Mouse (Mus musculus): ENCODE measurements around the gene Tmed10. TPM values are rescaled to one million over a fixed set of nuclear protein-coding genes. Genes with fewer than 3 reads are reported as not detected.
A peak's percentile ranks its signal among the peaks of the same experiment; 100 is the strongest.

Gene Tmed10
- polyA plus RNA-seq, 1 experiment from 2014 or later: 247 TPM

DNA sequence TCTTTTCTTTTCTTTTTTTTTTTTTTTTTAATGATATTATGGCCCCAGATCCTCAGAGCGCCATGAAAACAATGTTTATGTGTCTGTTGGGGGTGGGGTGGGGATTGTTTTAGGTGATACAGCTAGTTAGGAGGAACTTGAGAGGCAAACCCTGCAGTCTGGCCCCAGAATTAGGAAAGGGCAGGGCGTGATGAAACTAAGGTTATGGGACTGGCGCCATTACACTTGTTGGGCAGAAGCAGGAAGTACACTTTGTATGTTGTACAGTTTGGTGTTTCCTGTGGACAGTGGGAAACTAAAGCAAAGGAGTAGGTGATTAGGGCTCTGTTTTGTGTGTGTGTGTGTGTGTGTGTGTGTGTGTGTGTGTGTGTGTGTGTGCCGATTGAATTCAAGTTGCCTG lies 34.7 kb downstream of the Tmed10 start:
- peak overlapping the region; percentile 82 for H3K4me3 ChIP-seq
- no peaks in the 10 kb centered on the region for H3K27me3 ChIP-seq (ENCODE audit: poor library complexity, severe bottlenecking)
- H3K4me1 ChIP-seq: peaks cover 18% of the 10 kb centered on the region
- no peak overlapping the region for H3K27ac ChIP-seq
- peak; percentile 16 for DNase-seq (ENCODE audit: extremely low spot score, low spot score)
- H3K36me3 ChIP-seq (replicated peaks): peaks cover 47% of the 10 kb centered on the region
- no peaks in the 10 kb centered on the region for H3K9me3 ChIP-seq
- 51% methylated on average over 4 of the region's 4 CpGs for WGBS

GRCm38 (mm10) chr12:85339243-85339729 lies 35.4 kb downstream of the Tmed10 start, which contains the start of gene Nek9:
TSS of gene Nek9 (minus strand) at chr12:85339362.
- Histone ChIP-seq H3K27me3 (ENCODE audit: poor library complexity, severe bottlenecking) (no peaks in the 10 kb centered on the region), H3K9me3 (no peaks in the 10 kb centered on the region), H3K4me3 (peak within 1 kb of the TSS; percentile 82), H3K27ac (peak within 1 kb of the TSS; percentile 96), H3K36me3 (replicated peaks) (peaks cover 47% of the 10 kb centered on the region), H3K4me1 (peaks cover 18% of the 10 kb centered on the region)
- under 1% methylated on average over 36 of the region's 36 CpGs for WGBS
- peak; percentile 94 for DNase-seq (ENCODE audit: extremely low spot score, low spot score)

DNA sequence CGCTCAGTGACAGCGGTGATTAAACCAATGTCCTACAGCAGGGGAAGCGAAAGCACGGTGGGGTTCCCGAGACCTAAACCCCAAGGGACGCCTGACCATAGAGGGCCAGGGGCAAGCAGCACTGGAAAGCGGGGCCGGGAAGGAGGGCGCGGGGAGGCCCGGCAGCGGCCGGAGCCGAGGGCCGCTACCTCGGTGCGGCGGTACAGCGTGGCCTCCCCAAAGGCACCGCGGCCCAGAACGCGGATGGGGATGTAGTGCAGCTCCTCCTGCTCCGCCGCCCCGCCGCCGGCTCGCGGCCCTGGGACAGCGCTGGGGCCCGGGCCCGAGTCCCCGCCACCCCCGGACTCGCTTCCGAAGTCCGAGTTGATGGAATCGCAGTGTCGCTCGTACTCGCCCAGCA lies 35.8 kb downstream of the Tmed10 start:
- no peaks in the 10 kb centered on the region for H3K27me3 ChIP-seq (ENCODE audit: poor library complexity, severe bottlenecking)
- peak overlapping the region; percentile 96 for H3K27ac ChIP-seq
- H3K4me1 ChIP-seq: peaks cover 18% of the 10 kb centered on the region
- under 1% methylated on average over 42 of the region's 42 CpGs for WGBS
- H3K4me3 ChIP-seq: peak overlapping the region; percentile 82
- H3K9me3 ChIP-seq: no peaks in the 10 kb centered on the region
- DNase-seq (ENCODE audit: extremely low spot score, low spot score): no peak
- H3K36me3 ChIP-seq (replicated peaks): peaks cover 47% of the 10 kb centered on the region

- 86% methylated on average over 6 of the region's 6 CpGs for WGBS
- H3K4me3 ChIP-seq: peak overlapping the region; percentile 82
Observed at GRCm38 (mm10) chr12:85337567-85338311, 36.9 kb downstream of the Tmed10 start.

GRCm38 (mm10) chr12:85330153-85330552 lies 44.5 kb downstream of the Tmed10 start:
- H3K36me3 ChIP-seq (replicated peaks): peaks cover 88% of the 10 kb centered on the region
- no peak overlapping the region for H3K4me3 ChIP-seq
- no peaks in the 10 kb centered on the region for H3K4me1 ChIP-seq
- no peak for DNase-seq (ENCODE audit: extremely low spot score, low spot score)
- H3K27ac ChIP-seq: no peak overlapping the region
- H3K27me3 ChIP-seq (ENCODE audit: poor library complexity, severe bottlenecking): no peaks in the 10 kb centered on the region
- no peaks in the 10 kb centered on the region for H3K9me3 ChIP-seq
- 94% methylated on average over 7 of the region's 7 CpGs for WGBS

More at GRCm38 (mm10) chr12:85337567-85338311, 36.9 kb downstream of the Tmed10 start:
- peaks cover 18% of the 10 kb centered on the region for H3K4me1 ChIP-seq
- H3K9me3 ChIP-seq: no peaks in the 10 kb centered on the region
- no peak overlapping the region for H3K27ac ChIP-seq
- peaks cover 49% of the 10 kb centered on the region for H3K36me3 ChIP-seq (replicated peaks)
- no peaks in the 10 kb centered on the region for H3K27me3 ChIP-seq (ENCODE audit: poor library complexity, severe bottlenecking)
- no peak for DNase-seq (ENCODE audit: extremely low spot score, low spot score)

DNA sequence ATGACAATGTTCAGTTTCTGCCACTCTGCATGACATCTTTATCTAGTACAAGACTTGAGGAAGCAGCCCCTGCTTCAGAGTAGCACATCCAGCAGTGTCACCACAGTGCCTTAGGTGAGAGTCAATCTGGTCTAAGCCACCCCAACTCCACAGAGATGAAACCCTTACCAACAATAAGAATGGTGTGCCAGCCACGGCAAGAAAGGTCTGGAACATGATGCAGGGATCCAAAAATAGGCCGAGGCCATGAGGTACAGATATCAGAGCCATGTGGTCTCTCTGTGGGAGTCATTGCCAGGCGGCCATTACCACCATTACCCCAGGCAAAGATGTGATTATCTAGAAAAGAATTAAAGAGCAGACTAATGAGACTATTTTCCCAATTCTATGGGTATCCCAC lies 66.0 kb downstream of the Tmed10 start:
- H3K27me3 ChIP-seq (ENCODE audit: poor library complexity, severe bottlenecking): no peaks in the 10 kb centered on the region
- WGBS: 80% methylated on average over 3 of the region's 3 CpGs
- peaks cover 3% of the 10 kb centered on the region; the same call in 1 of the 2 replicates for H3K4me1 ChIP-seq
- no peak for DNase-seq (ENCODE audit: extremely low spot score, low spot score)
- no peaks in the 10 kb centered on the region for H3K9me3 ChIP-seq
- no peak overlapping the region for H3K4me3 ChIP-seq
- no peak overlapping the region for H3K27ac ChIP-seq
- peaks cover 100% of the 10 kb centered on the region for H3K36me3 ChIP-seq (replicated peaks)

DNA sequence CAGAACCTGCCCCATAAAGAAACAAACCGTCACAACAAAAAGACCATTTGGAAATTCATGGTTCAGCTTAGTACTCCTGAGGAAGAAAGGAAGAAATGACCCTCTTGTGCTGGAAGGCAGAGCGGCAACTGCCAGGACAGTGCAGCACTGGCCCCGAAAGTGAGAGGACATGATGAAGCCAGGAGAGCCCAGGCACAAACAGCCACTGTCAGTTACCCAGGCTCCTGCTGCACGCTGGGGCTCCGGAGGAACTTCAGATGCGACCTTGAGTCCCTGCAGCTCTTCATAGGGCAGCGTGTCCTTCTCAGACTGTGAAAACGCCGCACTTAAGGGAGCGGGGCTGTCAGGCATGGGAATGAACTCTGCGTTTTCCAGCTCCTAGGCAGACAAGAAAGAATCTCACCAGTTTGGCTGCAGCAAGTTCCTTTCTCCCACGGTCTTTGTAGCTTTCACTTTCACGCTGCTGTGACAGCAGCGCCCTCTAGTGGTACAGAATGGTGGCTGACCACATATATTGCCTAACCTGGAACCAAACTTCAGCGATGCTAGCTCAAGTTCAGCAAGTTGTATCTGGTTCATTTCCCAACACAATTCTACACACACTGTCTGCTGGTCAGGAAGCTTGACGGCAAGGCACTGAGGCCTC lies 69.3 kb downstream of the Tmed10 start:
- Histone ChIP-seq H3K4me1 (peaks cover 3% of the 10 kb centered on the region; the same call in 1 of the 2 replicates), H3K4me3 (no peak overlapping the region), H3K9me3 (no peaks in the 10 kb centered on the region), H3K36me3 (replicated peaks) (peaks cover 100% of the 10 kb centered on the region), H3K27me3 (ENCODE audit: poor library complexity, severe bottlenecking) (no peaks in the 10 kb centered on the region), H3K27ac (peak overlapping the region; percentile 61; the same call in 1 of the 2 replicates)
- 57% methylated on average over 16 of the region's 16 CpGs for WGBS
- DNase-seq (ENCODE audit: extremely low spot score, low spot score): peak; percentile 81

DNA sequence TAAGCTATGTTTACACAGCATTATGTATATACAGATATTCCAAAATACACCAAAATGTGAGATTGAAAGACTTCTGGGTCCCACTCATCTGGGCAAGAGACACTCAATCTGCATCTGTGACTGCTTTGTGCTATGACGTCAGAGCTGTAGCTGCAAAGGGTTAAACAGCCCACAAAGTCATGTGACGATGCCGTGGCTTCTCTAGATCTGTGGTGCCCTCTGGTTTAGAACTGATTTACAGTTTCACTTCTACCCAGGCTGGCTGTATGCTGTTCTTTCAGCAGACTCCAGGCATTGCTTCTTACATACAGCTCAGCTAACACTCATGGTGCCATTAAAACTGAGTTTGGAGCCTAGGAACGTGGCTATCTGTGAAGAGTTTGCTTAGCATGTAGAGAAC lies 69.9 kb downstream of the Tmed10 start:
- Histone ChIP-seq H3K9me3 (no peaks in the 10 kb centered on the region), H3K4me3 (no peak overlapping the region), H3K36me3 (replicated peaks) (peaks cover 100% of the 10 kb centered on the region), H3K27me3 (ENCODE audit: poor library complexity, severe bottlenecking) (no peaks in the 10 kb centered on the region), H3K4me1 (peaks cover 3% of the 10 kb centered on the region; the same call in 1 of the 2 replicates), H3K27ac (no peak overlapping the region)
- 86% methylated on average over 4 of the region's 4 CpGs for WGBS
- DNase-seq (ENCODE audit: extremely low spot score, low spot score): no peak

DNA sequence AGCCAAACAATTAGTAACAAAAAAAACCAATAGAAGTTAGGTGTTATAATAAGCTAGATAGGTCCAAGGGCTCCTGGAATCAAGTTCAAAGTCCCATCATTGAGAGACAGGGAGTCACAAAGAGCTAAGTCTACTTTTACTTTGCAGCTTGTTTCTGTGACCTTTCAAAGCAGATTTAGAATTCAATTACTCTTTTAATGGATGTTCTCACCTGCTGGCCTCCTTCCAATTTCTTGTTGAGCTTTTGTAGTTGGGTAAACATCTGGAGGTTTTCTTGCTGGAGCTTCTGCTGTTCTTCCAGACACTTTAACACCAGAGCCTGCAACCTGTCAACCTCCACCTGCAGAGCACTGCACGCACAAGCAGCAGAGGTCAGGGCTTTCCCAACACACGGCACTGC lies 71.4 kb downstream of the Tmed10 start:
- WGBS: 90% methylated on average over 2 of the region's 2 CpGs
- no peak overlapping the region for H3K27ac ChIP-seq
- no peak for DNase-seq (ENCODE audit: extremely low spot score, low spot score)

DNA sequence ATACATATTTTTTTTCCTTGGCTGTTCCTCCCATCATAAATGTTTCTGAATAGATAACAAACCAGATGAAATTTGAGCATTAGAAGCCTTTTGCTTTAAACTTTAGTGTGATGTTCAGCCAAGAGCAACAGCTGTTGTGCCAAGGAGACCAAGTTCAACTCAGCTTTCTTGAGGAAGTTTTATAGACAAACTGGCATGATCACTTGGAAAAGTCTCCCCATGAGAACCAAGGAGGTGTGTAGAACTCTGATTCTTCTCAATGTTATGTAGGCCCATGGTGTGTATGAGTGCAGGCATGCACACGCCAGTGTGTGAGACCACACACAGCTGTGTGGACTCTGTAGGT lies 75.8 kb downstream of the Tmed10 start:
- peaks cover 12% of the 10 kb centered on the region for H3K9me3 ChIP-seq
- H3K27me3 ChIP-seq (ENCODE audit: poor library complexity, severe bottlenecking): no peaks in the 10 kb centered on the region
- 93% methylated on average over 1 of the region's 1 CpGs for WGBS
- H3K4me1 ChIP-seq: no peaks in the 10 kb centered on the region
- H3K36me3 ChIP-seq (replicated peaks): peaks cover 72% of the 10 kb centered on the region
- no peak overlapping the region for H3K4me3 ChIP-seq
- no peak for DNase-seq (ENCODE audit: extremely low spot score, low spot score)
- no peak overlapping the region for H3K27ac ChIP-seq

More for the DNA sequence above, 71.4 kb downstream of the Tmed10 start:
- H3K36me3 ChIP-seq (replicated peaks): peaks cover 100% of the 10 kb centered on the region
- no peaks in the 10 kb centered on the region for H3K9me3 ChIP-seq
- H3K4me3 ChIP-seq: no peak overlapping the region
- peaks cover 3% of the 10 kb centered on the region; the same call in 1 of the 2 replicates for H3K4me1 ChIP-seq
- no peaks in the 10 kb centered on the region for H3K27me3 ChIP-seq (ENCODE audit: poor library complexity, severe bottlenecking)

- Histone ChIP-seq H3K4me1 (no peaks in the 10 kb centered on the region), H3K27me3 (ENCODE audit: poor library complexity, severe bottlenecking) (no peaks in the 10 kb centered on the region), H3K36me3 (replicated peaks) (peaks cover 67% of the 10 kb centered on the region), H3K4me3 (no peak overlapping the region), H3K27ac (no peak overlapping the region), H3K9me3 (peaks cover 15% of the 10 kb centered on the region)
- no peak for DNase-seq (ENCODE audit: extremely low spot score, low spot score)
- WGBS: 89% methylated on average over 11 of the region's 11 CpGs
Observed at GRCm38 (mm10) chr12:85298127-85298834, 76.4 kb downstream of the Tmed10 start.

- H3K27ac ChIP-seq: no peak overlapping the region
- no peak overlapping the region for H3K4me3 ChIP-seq
- H3K9me3 ChIP-seq: peaks cover 19% of the 10 kb centered on the region
- peaks cover under 1% of the 10 kb centered on the region; the same call in 1 of the 2 replicates for H3K4me1 ChIP-seq
- H3K36me3 ChIP-seq (replicated peaks): peaks cover 59% of the 10 kb centered on the region
- no peak for DNase-seq (ENCODE audit: extremely low spot score, low spot score)
- no peaks in the 10 kb centered on the region for H3K27me3 ChIP-seq (ENCODE audit: poor library complexity, severe bottlenecking)
- 81% methylated on average over 10 of the region's 10 CpGs for WGBS
Observed at GRCm38 (mm10) chr12:85297345-85297997, 77.2 kb downstream of the Tmed10 start.
